Mouse (Mus musculus) layer of hippocampus, postnatal 36 days (tissue): Measurements from ENCODE around the gene Nsmce1. TPM values are rescaled to one million over a fixed set of nuclear protein-coding genes. Genes with fewer than 3 reads are reported as not detected.

ENCODE experiments used
- DNase-seq, 2 experiments: peaks; one replicate each; pipeline ENCODE4 v3.0.0; 2022
- total RNA-seq, 2 experiments: library from RNA; stranded (reverse); gene quantifications; 2 replicates each; pipeline ENCODE4 v1.2.3; 2021

Nsmce1 gene
- total RNA-seq, 2 experiments from 2014 or later = 14.8 to 18.1 TPM

- no peak for DNase-seq
Measured at GRCm38 (mm10) chr7:125489636-125490035, 1.8 kb downstream of the Nsmce1 start.

- no peak for DNase-seq
Measured at GRCm38 (mm10) chr7:125488706-125489105, 2.7 kb downstream of the Nsmce1 start.

DNA sequence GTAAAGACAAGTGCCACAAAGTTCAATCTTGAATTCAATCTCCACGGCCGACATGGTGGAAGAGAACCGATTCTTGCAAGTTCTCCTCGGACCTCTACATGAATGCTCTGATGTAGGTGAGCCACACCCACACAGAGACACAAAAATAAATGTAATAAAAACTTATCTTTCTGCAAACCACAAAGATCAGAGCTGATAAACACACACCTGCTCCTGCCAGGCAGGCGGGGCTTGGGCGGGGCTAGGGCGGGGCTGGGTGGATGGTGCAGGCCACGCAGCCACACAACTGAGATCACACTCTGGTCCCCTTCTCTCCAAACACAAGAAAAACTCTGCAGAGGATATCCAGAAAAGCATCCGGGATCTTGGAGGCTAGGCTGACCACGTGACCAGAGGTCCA lies 4.3 kb downstream of the Nsmce1 start:
- DNase-seq = no peak

DNA sequence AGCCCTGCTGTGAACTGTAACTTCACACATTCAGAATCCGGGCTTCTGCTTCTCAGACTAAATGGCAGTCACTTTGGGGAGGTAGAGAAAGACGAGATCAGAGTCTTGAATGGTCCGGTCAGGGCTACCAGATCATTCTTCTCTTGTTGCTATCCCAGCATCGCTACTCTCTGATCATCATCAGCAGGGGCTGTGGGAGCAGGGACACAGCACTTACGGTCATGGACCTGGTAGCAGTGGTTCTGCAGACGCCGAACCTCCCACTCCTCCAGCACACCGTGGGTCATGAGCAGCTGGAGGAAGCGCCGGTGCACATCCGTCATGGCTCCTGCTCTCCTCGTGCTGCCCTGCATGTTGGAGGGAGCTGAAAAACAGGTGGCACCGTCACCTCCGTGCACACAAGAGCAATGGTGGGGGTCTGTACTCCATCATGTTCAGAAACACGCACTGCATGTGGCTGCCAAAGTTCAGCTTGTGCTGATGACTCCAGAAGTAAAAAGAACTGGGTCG lies 5.2 kb downstream of the Nsmce1 start:
- no peak for DNase-seq

- no peak for DNase-seq
Measured at GRCm38 (mm10) chr7:125484791-125485190, 6.6 kb downstream of the Nsmce1 start.

GRCm38 (mm10) chr7:125482886-125483285 lies 8.5 kb downstream of the Nsmce1 start:
- DNase-seq = no peak

DNA sequence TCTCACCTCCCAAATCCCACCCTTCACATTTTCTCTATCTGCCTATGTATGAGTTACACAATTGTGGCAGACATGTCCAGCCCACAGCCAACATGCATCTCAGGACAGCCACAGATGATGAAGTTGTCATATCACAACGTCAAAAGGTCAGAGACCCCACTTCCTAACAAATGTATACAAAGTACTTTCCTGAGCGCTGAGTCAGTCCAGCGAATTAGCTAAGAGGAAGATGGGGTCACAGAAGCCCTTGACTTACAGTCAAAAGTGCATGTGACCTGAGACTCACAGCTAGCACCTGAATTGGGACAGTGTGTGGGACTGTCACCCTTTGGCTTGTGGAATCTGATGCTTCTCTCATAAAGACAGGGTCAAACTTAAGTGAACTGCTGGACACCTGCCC lies 9.1 kb downstream of the Nsmce1 start:
- no peak for DNase-seq

DNA sequence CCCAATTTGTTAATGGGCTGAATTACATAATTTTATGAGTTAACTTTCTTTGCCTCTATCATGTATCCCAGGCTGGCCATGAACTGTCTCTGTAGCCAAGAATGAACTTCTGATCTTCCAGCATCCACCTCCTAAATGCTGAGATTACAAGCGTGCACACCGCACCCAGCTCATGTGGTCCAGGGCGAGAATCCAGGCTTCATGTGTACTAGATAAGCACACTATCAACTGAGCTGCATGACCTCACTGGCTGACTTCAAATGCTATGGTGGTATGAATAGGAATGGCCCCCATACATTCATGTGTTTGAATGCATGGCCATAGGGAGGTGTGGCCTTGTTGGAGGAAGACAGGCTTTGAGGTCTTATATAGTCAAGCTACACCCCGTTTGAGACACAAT lies 10.9 kb downstream of the Nsmce1 start:
- no peak for DNase-seq

DNA sequence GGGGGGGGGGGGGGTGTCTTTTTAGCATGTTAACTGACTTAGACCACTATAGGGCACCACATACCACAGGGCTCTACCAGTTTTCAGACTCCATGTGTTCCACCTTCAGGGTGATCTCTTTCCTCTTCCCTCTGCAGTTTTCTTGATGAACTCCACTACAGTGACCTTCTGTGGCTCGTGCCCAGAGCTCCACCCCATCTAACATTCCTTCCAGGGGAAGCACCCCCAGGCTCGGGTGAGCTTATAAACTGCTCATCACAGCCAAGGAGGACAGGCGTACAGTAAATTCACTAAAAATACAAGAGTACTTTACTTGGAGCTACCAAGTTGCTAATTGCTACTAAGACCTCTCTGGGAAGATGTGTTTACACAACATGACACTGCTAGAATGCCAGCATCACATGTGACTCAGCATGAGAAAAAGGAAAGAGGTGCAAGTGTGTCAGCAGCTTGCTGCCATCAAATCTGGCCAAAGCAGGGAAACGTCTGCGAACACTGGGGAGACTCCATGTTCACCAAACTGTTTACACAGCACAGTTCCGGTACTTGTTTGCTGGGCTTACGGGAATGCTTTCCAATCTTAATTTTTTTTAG lies 12.9 kb downstream of the Nsmce1 start:
- DNase-seq = no peak

DNA sequence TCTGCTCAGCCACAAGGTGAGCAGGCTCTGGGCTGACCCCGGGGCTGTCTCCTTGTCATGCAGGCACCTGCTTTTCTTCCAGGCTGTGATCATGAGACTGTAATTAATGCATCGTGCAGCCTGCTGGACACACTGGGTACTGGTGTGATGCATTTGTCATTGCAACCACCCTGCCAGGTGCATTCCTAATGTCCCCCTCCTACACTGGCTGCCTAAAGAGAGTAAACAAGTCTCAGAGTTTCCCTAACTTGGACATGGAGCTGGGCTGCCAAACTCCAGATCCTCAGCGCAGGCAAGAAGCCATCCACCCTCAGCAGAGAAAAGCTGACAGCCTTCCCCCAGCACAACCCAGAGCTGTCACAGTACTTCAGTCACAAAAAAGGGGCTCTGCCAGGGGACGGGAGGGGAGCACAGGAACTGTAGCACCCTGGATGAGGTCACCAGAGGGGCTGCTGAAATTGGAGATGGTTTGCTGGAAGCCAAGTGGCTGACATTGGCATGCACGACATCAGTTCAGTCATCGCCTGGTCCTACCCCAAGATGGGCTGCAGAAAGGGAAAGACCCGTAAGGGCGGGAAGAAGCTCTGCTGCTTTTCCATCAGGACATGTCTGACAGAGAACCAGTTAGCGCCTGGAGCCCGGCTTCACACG lies 15.7 kb downstream of the Nsmce1 start:
- no peak for DNase-seq

DNA sequence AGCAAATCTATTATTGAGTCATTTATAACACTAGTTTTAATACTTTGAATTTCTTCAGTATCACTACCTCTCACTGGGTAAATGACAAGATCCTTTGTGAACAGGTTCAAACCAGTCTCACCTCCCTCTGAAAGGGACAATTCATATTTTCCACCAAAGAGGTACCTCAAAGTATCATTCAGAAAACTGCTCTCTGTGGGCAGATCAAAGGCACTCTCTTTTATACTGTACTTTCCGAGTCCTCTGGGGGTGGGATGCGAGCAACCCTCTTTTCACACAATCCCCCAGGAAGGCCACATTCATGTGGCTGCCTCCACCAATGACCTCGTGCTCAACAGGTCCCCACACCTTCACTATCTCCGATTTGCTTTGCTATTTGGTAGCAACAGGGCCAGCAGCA lies 16.9 kb downstream of the Nsmce1 start:
- DNase-seq = no peak

DNA sequence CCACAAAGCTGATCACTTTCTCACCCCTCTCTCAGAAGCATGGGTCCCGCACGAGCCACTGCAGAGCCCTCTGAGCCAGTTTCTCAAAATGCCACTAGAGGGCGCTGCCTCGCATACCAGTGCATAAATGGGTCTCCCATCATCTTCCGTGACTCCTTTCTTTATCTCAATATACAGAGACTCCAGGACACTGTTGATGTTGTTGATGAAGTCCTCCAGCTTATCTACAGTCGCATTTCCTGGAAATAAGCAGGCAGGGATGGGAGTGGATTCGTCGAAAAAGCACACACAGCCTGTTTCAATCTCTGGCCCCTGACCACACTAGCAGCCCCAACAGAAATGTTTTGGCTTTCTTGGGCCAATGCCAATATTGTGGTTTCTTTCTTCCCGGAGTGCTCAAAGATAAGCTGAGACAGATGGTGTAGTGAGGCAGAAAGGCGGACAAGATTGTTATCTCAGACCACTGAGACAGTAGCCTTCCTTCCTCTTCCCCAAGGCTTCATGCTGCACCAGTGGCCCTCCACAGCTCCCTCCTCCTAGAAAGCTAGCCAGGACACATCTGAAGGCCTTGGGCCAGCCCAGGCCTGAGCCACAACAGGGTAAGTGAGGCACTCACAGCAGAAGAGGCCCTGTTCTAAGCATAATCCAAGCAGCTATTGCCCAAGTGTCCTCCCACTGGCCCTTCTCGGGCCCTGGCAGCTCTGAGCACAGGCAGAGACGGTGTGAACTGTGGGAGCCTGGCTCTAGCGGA lies 19.2 kb downstream of the Nsmce1 start:
- DNase-seq = peak; percentile 71 to 74

GRCm38 (mm10) chr7:125470901-125471300 lies 20.5 kb downstream of the Nsmce1 start:
- DNase-seq = no peak

DNA sequence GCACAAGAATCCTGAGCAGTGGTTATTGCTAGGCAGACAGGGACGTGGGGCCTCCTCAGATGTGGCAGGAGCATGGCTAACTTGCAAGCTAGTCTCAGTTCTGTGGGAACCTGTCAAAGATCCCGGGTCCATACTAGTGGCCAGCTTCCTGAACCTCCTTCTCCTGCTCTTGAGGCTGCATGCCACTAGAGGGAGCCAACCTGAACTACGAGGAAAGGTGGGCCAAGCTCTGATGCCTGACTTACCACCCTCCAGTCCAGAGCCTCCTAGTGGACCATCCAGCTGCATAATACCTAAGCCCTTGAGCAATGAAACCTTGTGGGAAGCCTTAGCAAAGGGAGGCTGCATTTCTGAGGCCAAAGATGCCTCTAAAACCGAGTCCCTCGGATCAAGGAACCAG lies 21.5 kb downstream of the Nsmce1 start:
- DNase-seq = peak; percentile 44 to 57

- DNase-seq = no peak
Measured at GRCm38 (mm10) chr7:125462200-125462599, 29.2 kb downstream of the Nsmce1 start.

DNA sequence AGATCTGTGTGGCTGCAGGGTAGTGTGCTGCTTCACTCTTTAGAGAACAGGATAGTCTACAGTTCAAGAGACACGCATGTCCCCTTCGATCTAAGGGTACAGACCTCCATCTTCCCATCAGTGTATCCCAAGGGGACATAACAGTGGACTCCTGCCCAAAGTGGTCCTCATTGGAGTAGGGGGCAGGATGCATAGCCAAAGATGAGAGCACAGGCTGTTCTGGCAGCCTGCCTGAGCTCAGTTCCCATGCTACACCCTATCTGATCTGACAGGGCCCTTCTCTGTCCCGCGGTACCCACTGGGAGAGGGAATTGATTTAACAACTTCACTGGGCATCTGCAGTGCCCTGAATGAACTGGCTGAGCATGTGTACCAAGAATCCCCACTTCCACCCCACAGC lies 37.7 kb downstream of the Nsmce1 start:
- DNase-seq = no peak

DNA sequence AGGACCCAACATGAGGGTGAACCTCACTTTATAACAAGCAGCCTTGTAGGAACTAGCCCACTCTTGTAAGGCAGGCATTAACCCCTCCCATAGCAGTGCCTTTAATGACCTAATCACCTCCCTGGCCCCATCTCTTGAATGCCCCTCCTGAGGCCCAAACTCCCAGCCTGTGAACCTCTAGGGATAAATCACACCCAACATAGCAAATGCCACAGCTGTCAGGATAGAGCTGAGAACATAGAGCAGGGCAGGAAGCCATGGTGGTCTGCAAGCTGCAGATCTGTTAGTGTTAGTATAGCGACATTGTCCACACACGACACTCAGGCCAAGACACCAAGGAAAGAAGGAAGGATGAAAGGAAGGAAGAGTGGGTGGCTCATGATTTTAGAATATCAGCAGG lies 40.3 kb downstream of the Nsmce1 start:
- no peak for DNase-seq

DNA sequence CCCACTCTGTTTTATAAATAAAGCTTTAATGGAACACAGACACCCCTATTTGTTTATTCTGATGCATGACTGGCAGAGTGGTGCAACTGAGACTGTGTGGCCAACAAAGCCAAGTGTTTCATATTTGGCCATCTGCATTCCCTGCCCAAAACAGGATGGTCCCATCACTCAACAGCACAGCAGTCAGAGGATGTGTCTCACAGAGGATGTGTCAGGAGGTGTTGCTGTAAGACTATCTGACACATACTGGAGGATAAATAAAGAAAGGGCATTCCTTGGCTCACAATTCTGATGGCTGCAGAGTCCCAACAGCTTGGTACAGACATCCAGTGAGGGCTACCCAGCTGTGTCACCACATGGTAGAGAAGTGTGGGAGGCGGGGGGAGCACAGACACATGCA lies 40.7 kb downstream of the Nsmce1 start:
- DNase-seq = no peak

DNA sequence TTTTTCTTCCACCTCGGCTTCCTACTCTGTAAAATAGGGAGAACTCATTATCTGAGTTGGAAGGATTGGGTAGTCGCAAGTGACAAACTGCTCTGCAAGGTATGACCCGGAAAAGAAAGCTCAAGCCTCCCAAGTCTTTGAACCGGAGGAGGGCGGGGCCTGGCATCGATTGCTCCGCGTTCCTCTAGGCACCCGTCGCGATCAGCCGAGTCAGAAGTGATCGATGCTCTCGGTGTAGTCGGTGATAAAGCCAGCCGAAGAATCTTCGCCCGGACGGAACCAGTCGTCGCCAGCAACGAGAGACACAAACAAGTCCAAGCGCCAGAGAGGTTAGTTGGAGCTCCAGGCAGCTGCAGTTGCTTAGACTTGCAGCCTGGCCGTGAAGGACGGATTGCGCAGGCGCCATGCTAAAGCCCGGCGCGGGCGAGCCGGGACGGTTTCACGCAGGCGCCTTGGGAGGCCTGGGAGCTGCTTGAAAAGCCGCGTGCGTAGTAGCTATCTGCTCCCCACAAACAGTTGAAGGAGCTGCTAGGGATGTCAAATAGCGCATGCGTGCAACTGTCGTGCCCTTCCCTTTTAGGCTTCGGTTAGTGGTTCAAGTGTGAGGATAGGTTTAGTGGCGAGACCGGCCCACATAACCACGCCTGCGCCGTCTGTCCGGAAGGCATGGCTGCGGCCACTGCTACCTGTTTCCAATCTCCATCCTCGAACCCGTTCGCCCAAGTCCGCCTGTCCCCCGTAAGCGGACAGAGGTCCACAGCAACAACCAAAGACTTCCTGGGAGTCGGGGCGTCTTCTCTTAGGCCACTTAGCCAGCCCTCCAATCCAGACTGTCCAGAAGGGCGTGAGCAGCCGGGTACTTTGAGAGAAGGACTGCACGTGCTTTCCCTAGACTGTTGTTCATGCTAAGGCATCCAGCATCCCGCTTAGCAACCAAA lies 46.7 kb downstream of the Nsmce1 start, which contains the start of gene Kdm8:
Gene Kdm8, plus strand, starts transcription at position 213 of the 938 bp plus-strand sequence.
- DNase-seq = peak; percentile 91 to 92

- no peak for DNase-seq
Measured at GRCm38 (mm10) chr7:125444076-125444463, 47.3 kb downstream of the Nsmce1 start.

DNA sequence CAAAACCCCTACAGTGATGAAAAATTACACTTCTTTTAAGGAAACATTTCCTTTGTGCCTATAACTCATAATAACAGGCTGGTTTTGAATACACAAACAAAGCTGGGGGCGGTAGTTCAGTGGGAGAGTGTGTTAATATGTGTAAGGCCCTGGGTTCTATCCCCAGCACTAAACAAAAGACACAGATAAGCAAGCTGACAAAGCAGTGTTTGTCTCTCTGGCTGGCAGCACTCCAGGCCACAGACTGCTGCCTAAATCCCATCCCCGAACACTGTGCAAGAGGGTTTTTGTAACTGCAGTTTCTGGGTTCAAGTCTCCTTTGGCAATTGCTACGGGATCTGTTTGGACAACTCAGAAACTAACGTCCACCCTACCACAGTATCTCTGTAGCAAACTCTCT lies 49.1 kb downstream of the Nsmce1 start:
- no peak for DNase-seq

GRCm38 (mm10) chr7:125434666-125435290 lies 56.6 kb downstream of the Nsmce1 start:
- DNase-seq = no peak
